8 mouse cellular contexts compared by ENCODE assay signal in the genomic region with DNA sequence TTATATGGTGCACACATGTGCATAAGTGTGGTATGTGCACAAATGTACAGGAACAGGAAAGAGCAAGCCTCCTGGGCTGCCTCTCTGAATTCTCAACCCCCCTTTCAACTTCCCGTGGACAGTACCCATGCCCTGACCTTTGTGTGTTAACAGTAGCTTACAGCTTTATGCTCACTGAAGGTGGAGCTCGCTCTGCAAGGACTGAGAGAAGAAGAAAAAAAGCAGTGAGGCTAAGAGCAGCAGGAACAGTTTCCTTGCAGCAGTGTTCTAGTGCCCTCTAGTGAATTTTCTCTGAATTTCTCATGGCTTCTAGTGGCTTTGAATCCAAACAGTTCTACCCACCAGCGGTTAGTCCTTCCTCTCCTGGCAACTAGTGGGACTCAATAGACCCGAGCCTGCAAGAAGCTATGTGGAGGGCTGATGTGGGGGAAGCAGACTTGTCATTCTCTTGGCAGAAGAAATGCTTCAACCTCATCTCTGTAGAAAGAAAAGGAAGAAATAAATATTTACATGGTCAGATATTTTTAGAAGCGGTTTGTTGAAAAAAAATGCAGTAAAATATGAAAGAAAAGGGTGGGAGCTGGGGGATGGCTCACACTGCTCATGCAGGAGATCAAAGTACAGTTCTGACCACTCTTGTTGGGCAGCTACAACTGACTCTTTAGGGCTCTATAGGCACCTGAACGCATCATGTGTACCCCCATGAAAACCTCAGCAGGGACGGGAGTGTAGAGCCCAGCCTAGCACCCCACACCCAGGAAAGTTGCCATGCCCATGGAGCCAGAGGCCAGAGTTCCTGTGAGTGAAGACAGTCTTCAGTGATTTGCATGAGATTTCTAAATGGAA. TPM values are rescaled to one million over a fixed set of nuclear protein-coding genes. Genes with fewer than 3 reads are reported as not detected.
A peak's percentile ranks its signal among the peaks of the same experiment; 100 is the strongest.
DNase-seq lines count a peak whose midpoint lies in the region; ATAC-seq and TF ChIP-seq lines count a peak whose summit lies in the region.

No protein-coding gene starts in this region.

- H3K36me3 ChIP-seq in thymus, adult 2 months (ENCODE audit: control insufficient read depth, insufficient read depth, low read length) = no peaks in the 10 kb centered on the region
- H3K36me3 ChIP-seq in forebrain, postnatal 0 days (ENCODE audit: insufficient read depth) = no peaks in the 10 kb centered on the region
- no peaks in the 10 kb centered on the region for H3K36me3 ChIP-seq in midbrain, embryonic 13.5 days

- no peak overlapping the region for H3K4me2 ChIP-seq in forebrain, postnatal 0 days (ENCODE audit: low read depth)
- H3K4me2 ChIP-seq in midbrain, embryonic 13.5 days (replicated peaks) = no peak overlapping the region

- TF ChIP-seq CTCF in thymus, adult 2 months (IDR thresholded peaks at IDR 0.05; ENCODE audit: borderline replicate concordance, control insufficient read depth, extremely low read depth, insufficient read depth, low read length, poor library complexity) = no peak
- TF ChIP-seq CTCF in forebrain, postnatal 0 days (IDR thresholded peaks at IDR 0.05; ENCODE audit: low read depth) = peak; percentile 93

- ATAC-seq in forebrain, postnatal 0 days = peak; percentile 86
- ATAC-seq in midbrain, embryonic 13.5 days = peak; percentile 71
- no peak for ATAC-seq in erythroid progenitor cell, adult 5-6 weeks (replicated peaks; ENCODE audit: low FRiP score, poor library complexity, severe bottlenecking)

- H3K27ac ChIP-seq in thymus, adult 2 months (ENCODE audit: control insufficient read depth, insufficient read depth, low read length) = no peak overlapping the region
- no peak overlapping the region for H3K27ac ChIP-seq in forebrain, postnatal 0 days (ENCODE audit: low read depth, low read length)
- no peak overlapping the region for H3K27ac ChIP-seq in midbrain, embryonic 13.5 days

- no peak overlapping the region for H3K4me3 ChIP-seq in thymus, adult 2 months (ENCODE audit: control insufficient read depth, insufficient read depth, low read length)
- H3K4me3 ChIP-seq in forebrain, postnatal 0 days (ENCODE audit: low read depth, low read length) = no peak overlapping the region
- H3K4me3 ChIP-seq in midbrain, embryonic 13.5 days (replicated peaks) = no peak overlapping the region

- no peaks in the 10 kb centered on the region for H3K9me3 ChIP-seq in forebrain, postnatal 0 days (ENCODE audit: low read length)
- H3K9me3 ChIP-seq in midbrain, embryonic 13.5 days = no peaks in the 10 kb centered on the region

- TF ChIP-seq POLR2A in thymus, adult 2 months (IDR thresholded peaks at IDR 0.05; ENCODE audit: control insufficient read depth, extremely low read depth, insufficient read depth, low read length, poor library complexity) = no peak

- no peaks in the 10 kb centered on the region for H3K27me3 ChIP-seq in thymus, adult 2 months (ENCODE audit: control insufficient read depth, insufficient read depth, low read length)
- no peaks in the 10 kb centered on the region for H3K27me3 ChIP-seq in forebrain, postnatal 0 days (ENCODE audit: insufficient read depth, low read length)
- no peaks in the 10 kb centered on the region for H3K27me3 ChIP-seq in midbrain, embryonic 13.5 days

- DNase-seq in adrenal gland, adult 2 months = peak; percentile 33
- no peak for DNase-seq in adrenal gland, adult 8-10 months
- peak; percentile 37 for DNase-seq in thymus, postnatal 14 days
- DNase-seq in thymus, adult 2 months = no peak
- DNase-seq in forebrain, postnatal 0 days = peak; percentile 90
- peak; percentile 41 for DNase-seq in kidney, postnatal 10 days

- no peaks in the 10 kb centered on the region for H3K4me1 ChIP-seq in thymus, adult 2 months (replicated peaks; ENCODE audit: control insufficient read depth, insufficient read depth, low read length)
- H3K4me1 ChIP-seq in forebrain, postnatal 0 days (ENCODE audit: insufficient read depth) = no peaks in the 10 kb centered on the region
- H3K4me1 ChIP-seq in midbrain, embryonic 13.5 days (replicated peaks) = peaks cover 3% of the 10 kb centered on the region; the same call in 1 of the 2 replicates

- H3K9ac ChIP-seq in forebrain, postnatal 0 days = no peak overlapping the region
- H3K9ac ChIP-seq in midbrain, embryonic 13.5 days (replicated peaks) = no peak overlapping the region

- whole genome bisulfite sequencing in thymus, adult 2 months = 34% methylated on average over 7 of the region's 7 CpGs
- 35% methylated on average over 7 of the region's 7 CpGs for WGBS in forebrain, postnatal 0 days
- WGBS in midbrain, embryonic 13.5 days = 40% methylated on average over 7 of the region's 7 CpGs

RNA-seq across cellular contexts. Expression of gene Ephb3, which starts 11.8 kb away (rescaled TPM):
- 1 to 10 TPM in 1 of 2 experiments, under 1 TPM in 1; 0.78 to 1.8 TPM for total RNA-seq in adrenal gland, adult 2 months (2021)
- 2.9 and 3.5 TPM in 2 replicates for polyA plus RNA-seq in adrenal gland, adult 2 months (2012; rRNA removed)
- total RNA-seq in adrenal gland, adult 8-10 months (2022) = 1 to 10 TPM; 1.3 to 2.3 (median 1.7) TPM
- 3.3 and 3.8 TPM in 2 replicates for polyA plus RNA-seq in thymus, adult 2 months (2012; rRNA removed)
- total RNA-seq in forebrain, postnatal 0 days (2014; rRNA removed) = 10.1 and 11.3 TPM in 2 replicates
- 3.3 and 5.8 TPM in 2 replicates for polyA plus RNA-seq in forebrain, postnatal 0 days (2015; fragmentation: Nextera tagmentation; extraction: Ambion mirVana)
- polyA plus RNA-seq in midbrain, embryonic 13.5 days (2015; fragmentation: Nextera tagmentation; extraction: Ambion mirVana) = 14.8 and 19.4 TPM in 2 replicates
- not detected in 2 replicates for total RNA-seq in erythroid progenitor cell, adult 5-6 weeks (2015; ENCODE audit: low replicate concordance)
- not detected in 2 replicates for total RNA-seq in erythroid progenitor cell, adult 5-6 weeks (2017; ENCODE audit: low replicate concordance)

RNA-seq across cellular contexts. Expression of gene Teddm3, which starts 38.9 kb away (rescaled TPM):
- total RNA-seq in adrenal gland, adult 2 months (2021) = not detected
- polyA plus RNA-seq in adrenal gland, adult 2 months (2012; rRNA removed) = 0.08 and 0.17 TPM in 2 replicates
- under 1 TPM in 1 of 4 experiments, not detected in 3; 0.21 TPM for total RNA-seq in adrenal gland, adult 8-10 months (2022)
- polyA plus RNA-seq in thymus, adult 2 months (2012; rRNA removed) = 0.45 and 0.59 TPM in 2 replicates
- not detected in 2 replicates for total RNA-seq in forebrain, postnatal 0 days (2014; rRNA removed)
- not detected in 2 replicates for polyA plus RNA-seq in forebrain, postnatal 0 days (2015; fragmentation: Nextera tagmentation; extraction: Ambion mirVana)
- not detected in 2 replicates for polyA plus RNA-seq in midbrain, embryonic 13.5 days (2015; fragmentation: Nextera tagmentation; extraction: Ambion mirVana)
- total RNA-seq in erythroid progenitor cell, adult 5-6 weeks (2015; ENCODE audit: low replicate concordance) = not detected in 2 replicates
- not detected in 2 replicates for total RNA-seq in erythroid progenitor cell, adult 5-6 weeks (2017; ENCODE audit: low replicate concordance)

Comparison
In these comparisons a context has a peak if more than half of its experiments do, and no peak if none do; other contexts are left out.
1. DNase-seq: peak in adrenal gland, adult 2 months (single experiment), thymus, postnatal 14 days (single experiment), forebrain, postnatal 0 days (single experiment) and kidney, postnatal 10 days (single experiment); none in adrenal gland, adult 8-10 months (single experiment) and thymus, adult 2 months (single experiment).